In genomic region chr3:139191541-139191940, GRCm38 (mm10) we compare ENCODE assay signal across 21 mouse cellular contexts. TPM values are rescaled to one million over a fixed set of nuclear protein-coding genes. Genes with fewer than 3 reads are reported as not detected.
"Had no signal": no experiment of that assay in that cellular context is flagged by ENCODE, and none has a peak within 500 bp of the region (broad histone marks: within the 10 kb centered on the region; RNA-seq: fewer than 3 reads in every experiment).

No protein-coding gene starts in this region.

- ATAC-seq: hindbrain, postnatal 0 days; intestine, embryonic 16.5 days; liver, embryonic 12.5 days had no signal

- DNase-seq: gastrocnemius, adult 2 months; gastrocnemius, postnatal 10 days; gastrocnemius, postnatal 25 days; heart, adult 2 months; heart, postnatal 10 days; kidney, adult 11 months; kidney, adult 2 months; kidney, adult 9 months; kidney, postnatal 14 days; kidney, postnatal 36 days; layer of hippocampus, adult 9-11 months; layer of hippocampus, postnatal 36 days; left cerebral cortex, postnatal 4 days had no signal

RNA-seq across cellular contexts. Expression of gene Stpg2, which starts 14.0 kb away (rescaled TPM):
- total RNA-seq: gastrocnemius, adult 2 months; gastrocnemius, postnatal 10 days; gastrocnemius, postnatal 25 days; gastrocnemius, postnatal 4 days; granulocyte monocyte progenitor cell, adult 5-6 weeks; heart, adult 2 months; heart, postnatal 10 days; heart, postnatal 25 days; hematopoietic stem cell, adult 5-6 weeks; hindbrain, postnatal 0 days; left cerebral cortex, postnatal 4 days; liver, adult 2 months had no signal
